Mouse (Mus musculus) WW6 (cell line): Measurements from ENCODE around the gene Gapvd1.
"Not testable (repeated sequence)": the region's sequence is repeated elsewhere in the genome, so short reads cannot be mapped to it uniquely, and the experiment has no call there.

ENCODE experiments used
- DNase-seq: peaks from one replicate; pipeline ENCODE4 v3.0.0-alpha.2; 2013; ENCODE audit warnings: low read depth, low spot score

Gene Gapvd1

DNA sequence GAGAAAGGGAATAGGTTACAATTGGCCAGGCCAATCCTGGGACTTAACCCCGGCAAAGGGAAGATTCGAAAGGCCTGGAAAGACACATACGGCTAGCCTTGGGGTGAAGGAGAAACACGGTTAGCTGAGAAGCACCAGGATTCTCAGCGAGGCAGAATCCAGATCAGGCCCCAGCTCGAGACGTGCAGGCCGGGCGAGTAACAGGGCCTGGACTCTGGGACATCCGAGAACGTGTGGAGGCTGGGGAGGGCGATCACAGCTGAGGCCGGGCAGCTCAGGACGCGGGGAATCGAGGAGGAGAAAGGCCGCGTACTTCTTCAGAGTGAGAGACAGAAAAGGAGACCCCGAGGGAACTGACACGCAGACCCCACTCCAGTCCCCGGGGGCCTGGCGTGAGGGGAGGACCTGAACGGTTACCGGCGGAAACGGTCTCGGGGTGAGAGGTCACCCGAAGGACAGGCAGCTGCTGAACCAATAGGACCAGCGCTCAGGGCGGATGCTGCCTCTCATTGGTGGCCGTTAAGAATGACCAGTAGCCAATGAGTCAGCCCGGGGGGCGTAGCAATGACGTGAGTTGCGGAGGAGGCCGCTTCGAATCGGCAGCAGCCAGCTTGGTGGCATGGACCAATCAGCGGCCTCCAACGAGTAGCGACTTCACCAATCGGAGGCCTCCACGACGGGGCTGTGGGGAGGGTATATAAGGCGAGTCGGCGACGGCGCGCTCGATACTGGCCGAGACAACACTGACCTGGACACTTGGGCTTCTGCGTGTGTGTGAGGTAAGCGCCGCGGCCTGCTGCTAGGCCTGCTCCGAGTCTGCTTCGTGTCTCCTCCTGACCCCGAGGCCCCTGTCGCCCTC, 16.6 kb upstream of the Gapvd1 start, which contains the start of gene Hspa5:
TSS of gene Hspa5 (plus strand) at position 603 of the 859 bp plus-strand sequence.
- DNase-seq = peak; percentile 98

DNA sequence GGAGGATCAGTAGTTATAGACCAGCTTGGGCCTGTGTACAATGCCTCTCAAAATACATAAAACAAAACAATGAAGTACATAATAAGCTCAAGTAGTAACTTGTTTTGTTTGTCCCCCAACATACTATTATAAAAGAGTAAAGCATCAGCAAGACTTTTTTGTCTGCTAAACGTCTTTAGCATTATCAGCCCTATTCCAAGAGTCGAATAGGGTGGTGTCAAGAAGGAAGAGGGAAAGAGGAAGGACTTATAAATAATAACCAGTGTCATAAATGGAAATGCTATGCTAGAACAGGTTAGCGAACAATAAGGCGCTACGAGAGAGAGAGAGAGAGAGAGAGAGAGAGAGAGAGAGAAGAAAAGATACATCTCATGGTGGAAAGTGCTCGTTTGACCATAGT, 15.9 kb upstream of the Gapvd1 start:
- DNase-seq = no peak

DNA sequence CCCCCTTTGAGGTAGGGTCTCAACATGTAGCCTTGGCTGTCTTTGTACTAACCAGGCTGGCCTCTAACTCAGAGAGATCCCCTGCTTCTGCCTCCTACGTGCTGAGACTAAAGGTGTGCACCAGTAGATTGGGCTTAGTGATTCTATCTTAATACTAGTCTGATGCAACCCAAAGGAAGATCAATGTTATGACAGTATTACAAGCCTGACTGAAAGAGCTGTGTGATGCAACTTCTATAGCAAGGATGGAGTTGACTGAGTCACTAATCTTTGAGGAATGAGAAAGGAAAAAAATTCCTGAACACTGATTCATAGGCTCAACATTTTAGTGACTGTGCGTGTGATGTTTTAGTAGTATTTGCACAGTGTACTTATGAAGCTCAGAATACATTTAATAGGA, 15.0 kb upstream of the Gapvd1 start:
- no peak for DNase-seq

DNA sequence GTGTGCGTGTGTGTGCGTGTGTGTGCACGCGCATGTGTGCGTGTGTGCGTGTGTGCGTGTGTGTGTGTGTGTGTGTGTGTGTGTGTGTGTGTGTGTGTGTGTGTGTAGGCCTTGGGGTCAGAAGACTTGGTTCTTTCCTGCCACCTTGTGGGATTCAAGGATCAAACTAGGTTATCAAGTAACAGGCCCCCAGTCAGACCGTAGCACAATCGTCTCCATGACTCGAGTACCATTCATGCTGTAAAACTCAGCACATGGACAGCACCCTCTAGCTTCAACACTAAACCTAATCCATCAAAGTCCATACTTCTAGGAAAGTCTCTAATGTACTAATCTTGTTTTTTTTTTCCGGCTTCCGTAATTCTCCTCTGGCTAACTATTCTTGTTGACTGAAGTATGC, 9.8 kb upstream of the Gapvd1 start:
- no peak for DNase-seq

DNA sequence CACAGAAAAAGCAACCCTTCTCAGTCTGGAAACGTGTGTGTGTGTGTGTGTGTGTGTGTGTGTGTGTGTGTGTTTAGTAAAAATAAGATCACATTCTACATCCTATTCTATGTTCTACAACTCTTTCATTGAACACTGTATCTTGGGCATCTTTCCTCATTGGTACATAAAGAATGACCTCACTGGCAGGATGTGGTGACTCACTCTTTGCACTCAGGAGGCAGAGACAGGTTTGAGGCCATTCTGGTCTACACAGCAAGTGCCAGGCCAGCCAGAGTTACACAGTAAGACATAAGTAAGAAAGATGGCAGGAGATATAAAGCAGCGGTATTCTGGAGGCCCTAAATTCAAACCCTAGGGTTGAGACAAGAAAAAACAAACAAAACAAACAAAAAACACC, 7.8 kb upstream of the Gapvd1 start:
- no peak for DNase-seq

DNA sequence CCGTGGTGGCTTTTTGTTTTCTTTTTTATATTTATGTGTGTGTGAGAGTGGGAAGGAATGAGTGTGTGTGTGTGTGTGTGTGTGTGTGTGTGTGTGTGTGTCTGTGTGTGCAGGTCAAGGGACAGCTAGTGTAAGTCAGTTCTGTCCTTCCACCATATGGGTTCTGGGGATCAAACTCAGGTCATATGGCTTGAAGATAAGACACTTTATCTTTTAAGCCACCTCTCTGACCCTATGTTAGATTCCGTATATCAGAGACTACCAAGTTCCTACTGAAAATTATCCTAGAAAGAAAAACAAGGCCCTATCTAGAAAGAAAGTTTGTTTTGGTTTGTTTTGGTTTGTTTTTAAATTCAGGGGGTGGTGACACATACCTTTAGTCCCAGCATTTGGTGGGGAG, 7.1 kb upstream of the Gapvd1 start:
- no peak for DNase-seq

DNA sequence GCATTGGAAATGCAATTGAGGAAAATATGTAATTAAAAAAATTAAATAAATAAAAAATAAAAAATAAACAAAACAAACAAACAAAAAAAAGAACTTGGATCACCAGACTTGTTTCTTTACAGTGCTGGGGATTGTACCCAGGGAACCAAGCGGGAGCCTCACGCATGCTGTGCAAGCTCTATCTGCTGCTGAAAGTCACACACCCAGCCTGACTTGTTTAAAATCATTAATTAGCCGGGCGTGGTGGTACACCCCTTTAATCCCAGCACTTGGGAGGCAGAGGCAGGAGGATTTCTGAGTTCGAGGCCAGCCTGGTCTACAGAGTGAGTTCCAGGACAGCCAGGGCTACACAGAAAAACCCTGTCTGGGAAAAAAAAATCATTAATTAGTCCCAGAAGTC, 6.2 kb upstream of the Gapvd1 start:
- DNase-seq = not testable (repeated sequence)

DNA sequence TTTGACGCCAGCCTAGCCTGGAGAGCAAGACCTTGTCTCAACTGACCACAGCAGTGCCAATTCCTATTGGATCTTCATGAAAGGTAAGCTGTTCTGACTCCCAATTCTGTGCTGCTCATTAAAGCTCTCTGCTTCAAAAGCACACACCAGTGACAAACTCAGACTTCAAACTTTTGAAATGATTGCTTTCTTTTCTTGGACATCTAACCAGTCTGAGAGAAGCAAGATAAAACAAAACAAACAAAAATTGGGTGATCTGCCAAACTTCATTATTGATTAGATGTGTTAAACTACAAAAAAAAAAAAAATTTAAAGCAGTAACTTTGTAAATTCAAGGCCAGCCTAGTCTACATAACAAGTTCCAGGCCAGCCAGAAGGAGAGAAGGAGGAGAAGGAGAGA, 2.3 kb upstream of the Gapvd1 start:
- no peak for DNase-seq

DNA sequence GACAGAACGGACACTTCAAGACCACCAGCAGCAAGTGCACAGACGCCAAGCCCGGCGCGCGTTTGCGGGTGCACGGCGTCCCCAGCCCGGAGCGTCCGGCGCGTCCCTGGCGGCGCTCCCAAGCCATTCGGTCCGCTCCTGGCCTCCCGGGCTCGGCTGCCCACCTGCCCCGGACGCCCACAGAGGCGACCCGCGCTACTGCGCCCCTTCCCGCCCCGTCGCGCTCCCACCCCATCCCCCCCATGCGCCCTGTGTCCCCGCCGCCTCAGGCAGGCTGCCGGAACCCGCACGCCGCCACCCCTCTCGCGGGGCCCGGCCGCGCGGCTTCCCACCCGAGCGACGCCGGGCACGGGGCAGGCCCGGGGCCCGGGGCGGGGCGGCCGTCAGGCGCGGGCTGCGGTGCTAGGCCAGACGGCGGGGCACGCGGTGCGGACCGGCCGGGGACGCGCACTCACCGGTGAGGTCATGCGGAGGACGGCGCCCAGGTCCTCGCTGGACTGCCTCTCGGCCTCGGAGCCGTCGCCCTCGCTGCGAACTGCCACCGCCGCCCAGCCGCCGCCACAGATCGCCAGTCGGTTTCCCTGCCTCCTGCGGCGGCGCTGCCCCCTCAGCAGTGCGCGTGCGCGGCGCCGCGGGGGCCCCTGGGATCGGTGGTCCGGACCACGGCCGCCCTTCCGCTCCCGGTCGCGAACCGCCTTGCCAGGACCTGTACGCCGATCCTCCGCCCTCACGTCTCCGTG, 1.1 kb downstream of the Gapvd1 start:
- DNase-seq = no peak

DNA sequence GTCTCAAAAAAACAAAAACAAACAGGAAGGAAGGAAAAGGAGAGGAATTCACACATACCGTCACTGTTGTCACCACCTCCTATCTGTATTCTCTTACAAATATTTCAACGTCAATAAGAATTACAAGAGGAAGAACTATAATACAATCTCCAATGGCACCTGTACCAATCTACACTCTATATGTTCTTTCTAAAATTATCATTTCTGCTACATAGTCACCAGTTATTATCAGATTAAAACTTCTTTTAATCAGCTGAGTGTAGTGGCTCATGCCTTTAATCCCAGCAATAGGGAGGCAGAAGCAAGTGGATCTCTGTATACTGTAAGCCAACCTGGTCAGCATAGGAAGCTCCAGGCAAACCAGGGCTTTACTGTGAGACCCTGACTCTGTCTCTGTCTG, 4.8 kb downstream of the Gapvd1 start:
- DNase-seq = no peak

DNA sequence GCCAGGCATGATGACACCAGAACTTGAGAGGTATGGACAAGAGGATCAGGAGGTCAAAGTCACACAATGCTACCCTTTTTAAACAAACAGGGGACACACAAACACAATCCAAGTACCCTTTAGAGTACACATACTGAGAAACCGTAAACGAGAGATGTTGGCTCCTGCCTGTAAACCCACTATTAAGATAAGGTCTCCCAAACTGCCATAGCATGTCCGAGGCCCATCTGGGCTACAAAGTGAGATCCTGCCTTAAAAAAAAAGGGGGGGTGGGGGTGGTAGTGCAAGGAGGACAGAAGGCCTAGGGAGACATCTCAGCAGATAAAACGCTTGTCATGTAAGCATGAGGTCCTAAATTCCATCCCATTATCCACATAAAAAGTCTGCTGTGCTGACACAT, 6.6 kb downstream of the Gapvd1 start:
- DNase-seq = no peak

DNA sequence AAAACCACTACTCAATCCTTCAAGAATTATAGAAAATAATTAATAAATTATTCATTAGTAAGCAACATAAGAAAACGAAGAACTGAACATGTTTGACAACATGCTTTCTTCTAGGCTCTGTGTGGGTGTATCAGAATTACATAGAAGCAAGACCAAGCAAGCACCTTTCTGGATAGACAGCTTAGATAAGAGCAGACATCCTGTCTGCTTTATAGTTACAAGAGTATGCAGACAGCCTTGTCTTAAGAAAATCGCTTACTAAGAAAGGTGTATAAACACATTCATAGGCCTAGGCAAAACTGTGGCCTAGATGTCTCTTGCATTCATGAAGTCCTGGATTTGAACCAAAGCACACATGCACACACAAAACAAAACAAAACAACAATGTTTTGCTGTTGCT, 9.4 kb downstream of the Gapvd1 start:
- no peak for DNase-seq

DNA sequence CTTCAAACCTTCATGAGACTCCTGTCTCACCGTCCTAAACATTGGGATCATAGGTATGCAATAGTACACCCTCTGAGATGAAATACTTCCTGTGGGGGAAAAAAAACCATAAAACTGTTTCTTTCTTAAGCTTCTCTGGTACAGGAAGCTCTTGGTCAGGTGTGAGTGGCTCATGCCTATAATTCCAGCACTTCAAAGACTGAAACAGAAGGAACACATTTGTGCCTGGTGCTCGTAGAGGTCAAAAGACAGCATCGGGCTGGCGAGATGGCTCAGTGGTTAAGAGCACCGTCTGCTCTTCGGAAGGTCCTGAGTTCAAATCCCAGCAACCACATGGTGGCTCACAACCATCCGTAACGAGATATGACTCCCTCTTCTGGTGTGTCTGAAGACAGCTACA, 10.6 kb downstream of the Gapvd1 start:
- DNase-seq = no peak

DNA sequence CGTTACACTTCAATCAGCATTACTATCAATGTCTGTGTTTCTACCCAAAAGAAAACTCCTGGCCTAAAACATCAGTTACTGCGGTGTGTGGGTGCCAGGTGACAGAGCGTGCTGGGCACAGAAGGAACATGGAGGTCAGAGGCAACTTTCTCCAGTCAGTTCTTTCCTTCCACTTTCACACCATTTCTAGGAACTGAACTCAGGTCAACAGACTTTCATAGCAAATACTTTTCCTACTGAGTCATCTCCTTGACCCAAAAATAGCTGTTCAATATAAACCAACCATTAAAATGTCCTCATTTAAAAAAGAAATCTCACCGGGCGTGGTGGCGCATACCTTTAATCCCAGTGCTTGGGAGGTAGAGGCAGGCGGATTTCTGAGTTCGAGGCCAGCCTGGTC, 12.4 kb downstream of the Gapvd1 start:
- no peak for DNase-seq

DNA sequence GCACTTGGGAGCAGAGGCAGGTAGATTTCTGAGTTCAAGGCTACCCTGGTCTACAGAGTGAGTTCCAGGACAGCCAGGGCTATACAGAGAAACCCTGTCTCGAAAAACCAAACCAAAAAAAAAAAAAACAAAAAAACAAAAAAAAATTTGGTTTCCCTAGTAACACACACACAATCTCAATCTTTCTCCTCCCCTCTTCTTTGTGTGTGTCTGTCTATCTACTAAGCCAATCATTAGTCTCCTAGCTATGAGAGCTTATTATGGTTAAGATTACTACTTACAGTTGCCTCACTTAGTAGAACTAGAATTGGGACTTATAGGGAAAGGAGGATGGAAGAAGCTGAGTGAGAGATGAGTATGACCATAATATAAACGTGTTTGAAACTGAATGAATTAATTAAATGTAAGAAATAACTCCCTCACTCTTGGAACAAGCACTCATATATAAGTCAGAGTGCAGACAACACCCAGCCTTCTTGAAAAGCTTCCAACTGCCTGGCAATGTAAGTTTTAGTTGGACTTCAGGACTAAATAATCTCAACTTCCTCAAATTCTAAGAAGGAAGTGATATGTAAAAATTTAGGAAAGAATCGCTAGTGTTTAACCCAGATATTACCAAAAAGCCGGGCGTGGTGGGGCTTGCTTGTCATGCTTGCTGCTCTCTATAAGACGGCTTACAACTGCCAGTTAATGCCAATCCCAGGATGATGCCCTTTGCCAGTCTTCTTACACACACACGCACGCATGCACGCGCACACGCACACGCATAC, 13.5 kb downstream of the Gapvd1 start:
- DNase-seq = no peak

DNA sequence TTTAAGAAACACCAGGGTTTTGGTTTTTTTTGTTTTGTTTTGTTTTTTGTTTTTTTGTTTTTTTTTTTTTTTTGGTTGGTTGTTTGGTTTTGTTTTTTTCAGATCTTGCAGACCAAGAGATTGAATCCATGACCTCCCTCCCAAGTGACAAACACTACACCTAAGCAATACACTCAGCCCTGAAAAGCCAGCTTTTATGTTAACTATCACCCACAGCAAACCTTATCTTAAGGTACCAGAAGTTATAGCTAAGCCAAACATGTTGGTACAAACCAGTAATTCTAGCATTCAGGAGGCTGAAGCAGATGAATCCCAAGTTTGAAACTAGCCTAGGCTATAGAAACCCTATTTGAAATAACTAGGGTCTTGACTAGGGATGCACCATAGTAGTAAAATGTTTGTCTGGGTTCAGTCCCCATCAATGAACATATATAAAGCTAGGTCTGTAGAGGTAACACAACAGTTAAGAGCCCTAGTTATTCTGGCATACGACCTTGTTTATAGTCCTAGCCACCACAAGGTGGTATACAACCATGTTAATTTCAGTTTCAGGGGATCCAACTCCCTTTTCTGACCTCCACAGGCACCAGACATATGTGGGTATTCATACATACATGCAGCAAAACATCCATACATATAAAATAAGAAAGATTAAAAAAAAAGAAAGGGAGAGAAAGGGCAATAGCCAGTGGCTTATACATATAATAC, 15.2 kb downstream of the Gapvd1 start:
- no peak for DNase-seq

DNA sequence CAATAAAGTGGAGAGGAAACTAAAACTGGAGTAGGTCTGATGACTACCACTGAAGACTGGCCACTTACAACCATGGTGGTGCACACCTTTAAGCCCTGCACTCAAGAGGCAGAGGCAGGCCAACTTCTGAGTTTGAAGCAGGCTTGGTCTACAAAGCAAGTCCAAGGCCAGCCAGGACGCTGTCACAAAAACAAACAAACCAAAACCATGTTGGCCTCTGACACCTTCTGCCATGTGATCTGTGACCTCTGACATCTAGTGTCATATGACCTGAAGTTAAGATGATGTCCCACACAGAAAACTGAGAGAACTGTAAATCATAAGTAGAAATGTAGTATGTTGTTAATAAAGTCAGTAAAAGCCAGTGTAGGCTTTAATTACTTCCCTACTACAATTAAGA, 17.1 kb downstream of the Gapvd1 start:
- no peak for DNase-seq

DNA sequence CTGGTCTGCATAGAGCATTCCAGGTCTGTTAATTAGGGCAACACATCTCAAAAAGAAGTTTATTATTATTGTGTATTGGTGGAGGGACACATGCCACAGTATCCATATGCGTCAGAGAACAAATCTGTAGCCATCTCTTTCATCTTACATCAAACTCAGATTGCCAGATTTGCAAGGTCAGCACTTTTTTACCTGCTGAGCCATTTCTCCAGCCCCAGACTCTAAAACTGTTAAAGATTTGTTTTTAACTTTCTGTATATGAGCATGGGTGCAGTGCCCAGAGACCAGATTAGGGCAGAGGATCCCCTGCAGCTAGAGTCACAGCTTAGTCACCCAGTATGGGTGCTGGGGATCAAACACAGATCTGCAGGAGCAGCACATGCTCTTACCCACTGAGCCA, 18.4 kb downstream of the Gapvd1 start:
- DNase-seq = no peak

DNA sequence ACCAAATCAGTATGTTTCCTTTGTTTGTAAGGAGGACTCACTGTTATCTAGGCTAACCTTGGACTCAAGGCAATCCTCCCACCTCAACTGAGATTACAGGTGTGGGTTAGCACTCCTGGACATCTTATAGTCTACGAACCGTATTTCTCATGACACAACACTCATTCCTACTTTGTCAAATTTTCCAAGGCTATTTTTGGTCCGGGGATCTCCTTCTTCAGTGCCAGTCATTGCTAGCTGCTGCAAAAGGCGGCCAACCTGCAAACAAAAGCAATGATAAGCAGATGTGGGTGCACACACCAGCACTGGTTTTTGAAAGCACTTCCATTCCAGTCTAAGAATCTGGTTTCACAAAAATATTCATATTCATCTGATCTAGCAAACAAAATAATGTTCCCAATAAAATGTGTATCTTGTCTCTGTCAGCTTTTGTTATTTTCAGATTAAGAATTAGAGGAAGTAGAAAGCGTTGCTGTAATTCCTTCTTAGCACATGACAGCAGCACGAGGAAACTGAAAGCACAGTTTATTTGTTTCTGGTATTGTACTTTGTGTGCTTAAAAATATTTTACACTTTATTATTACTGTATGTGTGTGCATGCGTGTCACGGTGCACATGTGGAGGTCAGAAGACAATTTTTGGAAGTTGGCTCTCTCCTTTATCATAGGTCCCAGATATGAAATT, 27.8 kb downstream of the Gapvd1 start:
- no peak for DNase-seq

DNA sequence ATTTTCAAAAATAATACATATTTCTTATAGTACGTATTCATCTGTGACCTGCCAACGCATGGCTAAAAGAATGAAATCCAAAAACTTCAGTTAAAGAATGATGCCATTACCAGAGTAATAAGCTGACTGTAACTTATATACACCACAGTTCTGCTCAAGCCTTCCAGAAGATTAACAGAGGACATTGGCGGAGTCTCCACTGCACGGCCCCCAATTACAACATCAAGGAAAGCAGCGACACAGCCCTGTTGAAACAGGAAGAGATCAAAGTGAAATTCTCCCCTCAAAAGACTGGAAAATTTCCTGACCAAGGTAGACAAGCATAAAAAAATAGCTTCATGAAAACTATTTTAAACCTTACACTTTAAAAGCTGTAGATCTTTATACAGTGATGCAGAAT, 29.8 kb downstream of the Gapvd1 start:
- no peak for DNase-seq

DNA sequence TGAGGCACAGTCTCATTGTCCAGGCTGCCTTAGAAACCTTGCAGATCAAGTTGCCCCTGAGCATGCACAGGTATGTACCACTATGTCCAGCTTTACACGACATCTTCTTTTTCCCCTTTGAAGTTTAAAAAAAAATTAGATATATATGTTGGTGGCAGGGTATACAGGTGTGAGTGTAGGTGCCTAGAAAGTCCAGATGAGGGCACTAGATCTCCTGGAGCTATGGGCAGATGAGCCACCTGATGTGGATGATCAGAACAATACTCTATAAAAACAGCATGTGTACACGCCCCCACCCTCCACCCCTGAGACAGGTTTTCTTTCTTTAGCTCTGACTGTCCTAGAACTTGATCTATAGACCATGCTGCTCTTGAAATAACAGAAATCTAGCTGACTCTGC, 36.8 kb downstream of the Gapvd1 start:
- DNase-seq = no peak
